Mouse (Mus musculus) lung, postnatal 36 days (tissue): ENCODE results near the gene Arhgap45.

Experiments used
- DNase-seq: peaks from one replicate; pipeline ENCODE4 v3.0.0; 2022; ENCODE audit warnings: mixed read lengths

The Arhgap45 gene

DNA sequence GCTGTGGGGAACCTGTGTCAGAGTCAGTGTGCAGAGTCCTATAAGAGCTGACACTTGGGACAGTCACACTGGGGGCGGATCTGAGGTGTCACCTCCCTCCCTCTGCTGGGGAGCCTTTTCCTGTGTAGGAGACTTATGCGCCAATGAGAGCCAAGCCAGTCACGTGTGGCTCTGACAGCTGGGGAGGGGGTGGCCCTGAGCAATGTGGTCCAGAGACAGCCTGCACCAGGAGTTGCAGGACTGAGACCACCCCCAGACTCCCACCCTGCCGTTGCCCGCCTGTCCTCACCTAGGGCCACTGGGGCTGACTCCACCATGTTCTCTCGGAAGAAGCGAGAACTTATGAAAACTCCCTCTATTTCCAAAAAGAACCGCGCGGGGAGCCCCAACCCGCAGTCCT, at the start of gene Arhgap45:
Gene Arhgap45 (plus strand): TSS at position 143 of the 400 bp plus-strand sequence.
- DNase-seq = peak; percentile 88

DNA sequence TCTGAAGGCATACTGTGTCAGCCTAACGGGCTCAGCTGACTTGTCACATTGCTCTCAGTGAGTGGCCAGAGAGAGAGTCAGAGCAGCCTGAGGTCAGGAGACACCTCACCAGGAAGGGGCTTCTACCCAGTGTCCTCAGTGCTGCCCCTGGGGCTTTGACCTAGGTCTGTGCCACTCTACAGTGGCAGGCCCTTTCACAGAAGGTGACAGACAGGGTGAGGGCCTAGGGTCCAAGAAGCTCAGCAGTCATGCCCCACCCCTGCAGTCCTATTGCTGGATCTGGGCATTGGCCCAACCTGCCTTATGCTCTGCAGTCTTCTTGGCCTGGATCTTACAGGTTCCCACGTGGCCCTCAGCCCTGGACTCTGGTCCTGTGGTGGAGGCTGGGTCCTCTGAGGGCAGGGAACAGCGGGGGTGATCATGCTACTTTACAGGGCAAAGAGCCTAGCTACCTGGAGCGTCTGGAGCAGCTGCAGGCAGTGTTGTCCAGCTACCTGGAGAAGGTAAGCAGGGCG, 49.5 kb upstream of the Arhgap45 start:
- no peak for DNase-seq

DNA sequence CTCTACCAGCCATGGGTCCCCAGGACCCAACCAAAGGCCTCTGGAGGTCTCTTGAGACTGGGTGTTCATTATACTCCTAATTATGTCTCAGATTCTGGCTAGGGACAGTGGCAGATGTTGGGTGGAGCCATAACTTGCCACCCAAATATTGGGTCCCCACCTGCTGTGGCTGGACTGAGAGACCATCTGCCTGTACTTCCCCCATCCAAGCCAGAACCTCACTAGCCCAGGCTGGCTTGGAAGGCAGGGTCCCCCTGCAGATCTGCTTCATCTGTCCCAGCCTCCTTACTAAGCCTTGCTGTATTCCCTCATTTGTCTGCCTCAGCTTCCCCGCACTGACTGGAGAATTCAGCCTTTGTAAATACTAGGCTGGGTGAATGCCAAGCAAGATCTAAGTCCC, 48.3 kb upstream of the Arhgap45 start:
- no peak for DNase-seq

DNA sequence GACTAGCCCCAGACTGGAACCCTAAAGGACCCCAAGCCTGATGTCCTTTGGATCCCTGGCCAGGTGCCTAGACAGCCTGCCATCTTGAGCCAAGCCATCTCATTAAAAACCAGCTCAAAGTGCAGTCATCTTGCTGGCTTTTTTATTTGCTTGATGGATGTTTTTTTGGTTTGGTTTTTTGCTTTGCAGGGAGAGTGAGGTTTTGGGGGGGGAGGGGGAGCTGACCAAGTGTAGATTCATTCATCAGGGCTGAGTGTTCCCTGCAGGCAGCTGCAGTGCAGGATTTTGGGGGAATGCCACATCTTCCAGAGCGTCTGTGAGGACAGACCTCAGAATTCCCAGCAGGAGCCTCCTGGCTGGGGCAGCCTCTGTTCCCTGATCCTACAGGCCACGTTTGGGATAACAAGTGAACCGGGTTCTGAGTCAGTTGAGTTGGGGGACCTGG, 47.3 kb upstream of the Arhgap45 start:
- DNase-seq = no peak

DNA sequence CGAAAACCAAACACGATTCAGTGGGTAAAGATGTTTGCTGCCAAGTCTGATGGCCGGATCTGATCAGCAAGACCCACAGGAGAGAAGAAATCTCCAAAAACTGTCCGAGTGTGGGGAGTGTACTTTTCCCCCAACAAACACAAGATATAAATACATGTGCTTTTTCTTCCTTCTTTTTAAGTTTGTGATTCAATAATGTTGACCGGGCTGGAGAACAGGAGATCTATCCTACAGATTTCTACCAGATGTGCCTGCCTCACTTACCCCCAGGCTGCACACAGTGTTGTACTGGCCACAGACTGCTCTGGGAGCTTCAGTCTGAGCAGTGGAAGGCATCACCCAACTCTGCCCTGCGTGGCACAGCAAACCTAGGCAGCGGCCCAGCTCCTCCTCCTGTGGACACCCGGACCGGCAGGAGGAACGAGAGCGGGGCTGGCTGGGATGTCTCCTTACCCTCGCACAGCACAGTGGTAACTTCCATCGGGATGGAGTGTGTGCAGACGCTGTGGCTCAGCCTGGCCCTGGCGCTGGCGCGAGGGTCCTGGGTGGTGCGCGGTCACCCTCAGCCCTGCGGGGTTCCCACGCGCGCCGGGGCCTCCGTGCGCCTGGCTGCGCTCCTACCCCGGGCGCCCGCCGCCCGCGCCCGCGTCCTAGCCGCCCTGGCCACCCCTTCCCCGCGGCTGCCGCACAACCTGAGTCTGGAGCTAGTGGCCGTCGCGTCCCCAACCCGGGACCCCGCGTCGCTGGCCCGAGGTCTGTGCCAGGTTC, 45.9 kb upstream of the Arhgap45 start, which contains the start of gene Grin3b:
Gene Grin3b (plus strand): TSS at position 301 of the 768 bp plus-strand sequence.
- no peak for DNase-seq

DNA sequence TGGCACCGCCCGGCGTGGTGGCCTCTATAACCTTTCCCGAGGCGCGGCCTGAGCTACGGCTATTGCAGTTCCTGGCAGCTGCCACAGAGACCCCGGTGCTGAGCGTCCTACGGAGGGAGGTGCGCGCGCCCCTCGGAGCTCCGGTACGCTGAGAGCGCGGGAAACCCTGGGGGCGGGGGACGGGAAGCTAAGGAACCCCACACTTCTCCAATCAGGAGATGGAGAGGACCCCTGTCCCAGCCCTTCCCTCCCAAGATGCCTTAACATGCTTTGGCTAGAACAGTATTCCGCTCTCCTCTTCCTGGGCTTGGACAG, 45.3 kb upstream of the Arhgap45 start:
- no peak for DNase-seq

DNA sequence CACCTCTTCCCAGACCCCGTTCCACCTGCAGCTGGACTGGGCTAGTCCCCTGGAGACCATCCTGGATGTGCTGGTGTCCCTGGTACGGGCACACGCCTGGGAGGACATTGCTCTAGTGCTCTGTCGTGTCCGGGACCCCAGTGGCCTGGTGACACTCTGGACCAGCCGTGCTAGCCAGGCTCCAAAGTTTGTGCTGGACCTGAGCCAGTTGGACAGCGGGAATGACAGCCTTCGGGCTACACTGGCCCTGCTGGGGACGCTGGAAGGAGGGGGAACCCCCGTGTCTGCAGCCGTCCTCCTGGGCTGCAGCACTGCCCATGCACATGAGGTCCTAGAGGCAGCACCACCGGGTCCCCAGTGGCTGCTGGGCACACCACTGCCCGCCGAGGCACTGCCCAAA, 43.6 kb upstream of the Arhgap45 start:
- DNase-seq = no peak

DNA sequence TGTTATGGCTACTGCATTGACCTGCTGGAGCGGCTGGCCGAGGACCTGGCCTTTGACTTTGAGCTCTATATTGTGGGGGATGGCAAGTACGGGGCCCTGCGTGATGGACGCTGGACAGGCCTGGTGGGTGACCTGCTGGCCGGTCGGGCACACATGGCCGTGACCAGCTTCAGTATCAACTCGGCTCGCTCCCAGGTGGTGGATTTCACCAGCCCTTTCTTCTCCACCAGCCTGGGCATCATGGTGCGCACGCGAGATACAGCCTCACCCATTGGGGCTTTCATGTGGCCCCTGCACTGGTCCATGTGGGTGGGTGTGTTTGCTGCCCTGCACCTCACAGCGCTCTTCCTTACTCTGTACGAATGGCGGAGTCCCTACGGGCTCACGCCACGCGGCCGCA, 42.4 kb upstream of the Arhgap45 start:
- no peak for DNase-seq

DNA sequence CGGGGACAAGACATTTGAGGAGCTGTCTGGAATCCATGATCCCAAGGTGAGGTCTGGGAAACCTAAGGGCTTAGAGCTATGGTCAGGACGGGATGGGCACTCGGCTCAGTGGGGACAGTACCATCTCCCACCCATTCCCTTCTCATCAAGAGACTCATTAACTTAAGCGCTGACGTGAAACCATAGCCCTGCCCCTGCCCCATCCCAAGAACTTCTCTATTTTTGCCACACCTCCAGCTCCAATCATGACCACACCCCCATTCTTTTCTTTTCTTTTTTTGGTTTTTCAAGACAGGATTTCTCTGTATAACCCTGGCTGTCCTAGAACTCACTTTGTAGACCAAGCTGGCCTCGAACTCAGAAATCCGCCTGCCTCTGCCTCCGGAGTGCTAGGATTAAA, 41.8 kb upstream of the Arhgap45 start:
- no peak for DNase-seq

DNA sequence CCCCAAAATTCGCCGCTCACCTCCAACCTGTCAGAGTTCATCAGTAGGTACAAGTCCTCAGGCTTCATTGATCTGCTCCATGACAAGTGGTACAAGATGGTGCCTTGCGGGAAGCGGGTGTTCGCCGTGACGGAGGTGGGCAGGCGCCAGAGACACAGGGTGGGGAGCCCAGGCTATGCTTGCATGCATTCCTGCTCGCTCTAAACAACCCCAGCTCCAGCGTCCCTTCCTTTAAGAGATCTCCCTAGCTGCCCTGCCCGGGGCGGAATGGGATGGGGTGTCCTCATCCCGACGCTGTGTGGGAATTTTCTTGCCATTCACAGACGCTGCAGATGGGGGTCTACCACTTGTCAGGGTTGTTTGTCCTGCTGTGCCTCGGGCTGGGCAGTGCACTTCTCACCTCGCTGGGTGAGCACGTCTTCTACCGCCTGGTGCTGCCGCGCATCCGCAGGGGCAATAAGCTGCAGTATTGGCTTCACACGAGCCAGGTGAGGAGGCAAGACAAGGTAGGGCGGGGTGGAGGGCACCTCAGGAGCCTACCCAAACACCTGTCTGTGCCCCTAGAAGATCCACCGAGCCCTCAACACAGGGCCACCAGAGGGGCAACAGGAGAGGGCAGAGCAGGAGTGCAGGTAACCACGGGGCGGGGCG, 40.3 kb upstream of the Arhgap45 start:
- no peak for DNase-seq

DNA sequence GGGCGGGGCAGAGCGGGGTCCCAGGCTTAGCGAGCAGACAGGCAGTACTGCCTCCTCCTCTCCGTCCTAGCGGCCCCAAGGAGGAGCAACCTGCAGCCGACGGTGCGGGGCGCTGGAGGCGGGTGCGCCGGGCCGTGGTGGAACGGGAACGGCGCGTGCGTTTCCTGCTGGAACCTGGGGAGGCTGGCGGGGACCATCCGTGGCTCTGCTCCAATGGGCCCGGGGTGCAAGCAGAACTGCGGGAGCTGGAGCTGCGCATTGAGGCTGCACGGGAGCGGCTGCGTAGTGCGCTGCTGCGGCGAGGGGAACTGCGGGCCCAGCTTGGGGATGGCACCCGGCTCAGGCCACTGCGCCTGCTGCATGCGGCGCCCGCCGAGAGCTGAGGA, 39.7 kb upstream of the Arhgap45 start:
- no peak for DNase-seq

DNA sequence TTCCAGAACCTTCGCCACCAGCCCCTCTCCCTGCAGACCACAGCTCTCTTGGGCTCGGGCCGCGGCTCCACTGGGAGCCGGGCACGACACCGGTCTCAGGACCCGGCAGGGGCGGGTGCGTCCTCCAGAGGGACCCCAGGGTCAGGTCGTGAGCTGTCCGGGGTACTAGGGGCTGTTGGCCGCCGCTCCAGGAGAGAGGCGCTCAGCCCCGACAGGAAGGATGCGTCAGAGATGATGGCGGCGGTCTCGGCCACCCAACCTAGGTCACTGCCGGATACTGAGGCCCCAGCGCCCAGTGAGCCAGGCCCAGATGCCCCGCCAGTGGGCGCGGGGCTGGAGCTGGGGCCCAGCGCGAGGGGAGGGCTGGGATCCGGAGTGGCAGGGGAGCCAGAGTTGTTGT, 39.1 kb upstream of the Arhgap45 start:
- no peak for DNase-seq

DNA sequence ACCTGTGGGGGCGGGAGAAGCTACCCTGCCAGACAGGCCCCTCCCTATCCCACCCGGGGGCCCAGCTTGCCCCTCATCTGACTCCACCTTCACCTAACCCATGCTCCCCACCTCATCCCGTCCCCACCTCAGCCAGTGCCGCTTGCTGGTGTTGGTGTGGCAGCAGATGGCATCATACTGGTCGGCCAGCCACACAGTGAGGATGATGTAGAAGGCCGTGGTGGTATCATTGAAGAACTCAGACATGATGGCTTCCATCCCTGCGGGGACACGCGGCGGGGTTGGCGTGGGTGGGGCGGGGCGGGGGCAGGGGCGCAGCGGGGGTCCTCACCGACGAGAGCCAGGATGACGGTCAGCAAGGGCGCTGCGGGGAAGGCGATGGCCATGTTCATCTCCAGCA, 38.4 kb upstream of the Arhgap45 start:
- no peak for DNase-seq

DNA sequence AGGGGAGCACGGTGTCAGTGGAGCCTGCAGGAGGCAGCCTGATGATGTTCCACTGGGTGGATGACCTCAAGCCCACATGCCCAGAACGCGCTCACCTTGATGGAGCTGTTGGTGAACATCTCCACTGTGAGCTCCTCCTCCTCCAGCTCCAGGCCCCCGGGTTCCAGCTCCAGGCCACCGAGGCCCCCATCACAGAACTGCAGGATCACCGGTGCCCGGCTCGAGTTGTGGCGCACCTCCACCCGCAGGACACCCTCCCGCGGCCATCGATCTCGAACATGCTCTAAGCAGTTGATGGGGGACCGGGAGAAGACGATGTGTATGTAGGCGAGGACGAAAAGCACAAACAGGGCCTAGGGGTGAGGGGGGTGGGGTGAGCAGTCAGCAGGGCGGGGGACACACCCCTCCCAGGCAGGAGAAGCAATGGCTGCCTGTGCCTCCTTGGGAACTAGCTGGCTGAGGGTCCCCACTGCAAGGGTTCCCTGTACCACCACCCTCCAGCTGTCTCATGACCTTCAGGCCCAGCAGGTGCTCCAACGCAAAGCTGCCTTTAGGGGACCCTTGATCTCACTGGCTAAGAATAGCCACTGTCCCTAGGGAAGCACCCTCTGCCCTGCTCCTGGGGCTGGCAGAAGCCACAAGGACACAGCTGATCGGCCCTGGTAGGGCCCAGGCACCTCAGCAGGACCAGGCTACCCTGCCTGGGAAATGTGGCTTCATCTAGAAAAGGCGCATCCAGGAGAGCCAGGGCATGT, 36.9 kb upstream of the Arhgap45 start:
- no peak for DNase-seq

DNA sequence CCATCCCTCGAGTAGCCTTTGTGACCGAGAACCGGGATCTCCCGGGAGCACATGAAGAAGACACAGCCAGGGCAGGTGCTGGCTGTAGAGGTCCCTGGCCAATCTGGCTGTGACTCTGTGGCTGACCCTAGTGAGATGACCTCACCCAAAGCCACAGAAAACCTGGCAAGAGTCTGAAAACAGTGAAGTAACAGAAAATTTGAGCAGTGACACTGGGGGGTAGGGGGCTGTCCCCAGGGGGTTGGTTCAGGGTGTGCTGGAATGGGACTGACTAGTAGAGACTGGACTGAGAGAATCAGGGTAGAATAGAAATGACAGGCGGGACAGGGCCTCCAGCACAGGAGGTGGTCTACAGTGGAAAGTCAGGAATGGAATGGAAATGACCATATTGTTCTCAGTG, 33.2 kb upstream of the Arhgap45 start:
- no peak for DNase-seq

DNA sequence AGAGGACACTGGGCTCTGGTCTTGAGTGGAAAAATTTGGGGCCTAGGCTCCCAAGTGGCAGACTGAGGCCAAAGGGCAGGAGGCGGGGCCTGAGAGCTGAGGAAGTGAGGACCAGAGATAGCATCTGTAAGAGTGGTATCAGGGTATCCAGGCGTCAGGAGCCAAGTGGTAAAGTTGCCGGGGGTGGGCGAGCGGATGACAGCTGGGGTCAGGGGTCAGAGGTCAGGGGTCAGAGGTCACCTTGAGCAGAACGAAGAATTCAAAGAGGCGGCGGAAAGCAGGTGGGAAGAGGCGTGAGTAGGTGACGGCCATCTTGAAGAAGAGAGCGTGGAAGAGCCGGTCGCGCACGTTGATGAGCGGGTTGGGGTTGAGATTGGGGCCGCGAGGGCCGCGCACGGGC, 32.8 kb upstream of the Arhgap45 start:
- peak; percentile 74 for DNase-seq

DNA sequence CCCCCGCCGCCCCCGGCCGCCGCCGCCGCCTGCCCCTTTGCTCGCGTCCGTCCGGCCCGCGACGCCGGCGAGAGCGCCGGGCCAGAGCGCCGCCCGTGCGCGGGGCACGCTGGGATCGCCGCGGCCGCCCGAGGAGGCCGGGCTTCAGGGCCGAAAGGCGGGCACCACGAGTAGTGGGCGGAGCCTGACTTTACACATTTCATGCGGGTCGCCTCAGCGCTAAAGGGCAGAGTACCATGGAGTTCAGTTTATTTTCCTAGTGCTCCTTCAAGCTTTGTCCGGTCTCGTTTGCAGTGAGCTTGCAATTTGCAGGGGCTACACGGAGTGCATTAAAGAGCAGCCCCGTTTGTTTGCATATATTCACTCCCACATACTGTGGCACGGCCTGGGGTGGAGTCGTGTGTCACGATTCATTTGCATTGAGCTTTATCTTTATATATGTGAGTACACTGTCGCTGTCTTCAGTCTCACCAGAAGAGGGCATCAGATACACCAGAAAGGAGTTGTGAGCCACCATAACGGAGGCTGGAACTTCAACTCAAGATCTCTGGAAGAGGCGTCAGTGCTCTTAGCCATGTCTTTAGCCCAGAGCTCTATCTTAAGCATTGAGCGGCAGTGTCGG, 32.1 kb upstream of the Arhgap45 start, which contains the start of gene Tmem259:
Gene Tmem259 (minus strand): TSS at position 136 of the 622 bp plus-strand sequence.
- DNase-seq = peak; percentile 91

DNA sequence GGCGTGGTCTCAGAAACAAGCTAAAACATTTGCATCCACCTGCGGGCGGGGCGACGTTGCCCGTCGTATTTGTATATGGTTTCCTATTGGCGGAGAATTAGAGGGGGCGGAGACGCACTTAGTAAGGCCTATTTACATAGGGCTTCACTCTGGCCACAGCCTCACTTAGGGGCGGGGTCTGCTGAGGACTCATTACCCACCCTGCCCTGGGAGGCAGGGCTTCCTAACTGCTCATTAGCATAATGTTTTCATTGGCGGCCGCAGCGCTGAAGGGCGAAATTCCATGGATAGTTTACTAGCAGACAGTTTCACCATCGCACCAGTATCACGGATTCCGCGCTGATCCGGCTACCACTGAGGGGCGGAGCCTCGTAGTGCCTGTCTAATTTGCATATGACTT, 31.6 kb upstream of the Arhgap45 start:
- peak; percentile 100 for DNase-seq

DNA sequence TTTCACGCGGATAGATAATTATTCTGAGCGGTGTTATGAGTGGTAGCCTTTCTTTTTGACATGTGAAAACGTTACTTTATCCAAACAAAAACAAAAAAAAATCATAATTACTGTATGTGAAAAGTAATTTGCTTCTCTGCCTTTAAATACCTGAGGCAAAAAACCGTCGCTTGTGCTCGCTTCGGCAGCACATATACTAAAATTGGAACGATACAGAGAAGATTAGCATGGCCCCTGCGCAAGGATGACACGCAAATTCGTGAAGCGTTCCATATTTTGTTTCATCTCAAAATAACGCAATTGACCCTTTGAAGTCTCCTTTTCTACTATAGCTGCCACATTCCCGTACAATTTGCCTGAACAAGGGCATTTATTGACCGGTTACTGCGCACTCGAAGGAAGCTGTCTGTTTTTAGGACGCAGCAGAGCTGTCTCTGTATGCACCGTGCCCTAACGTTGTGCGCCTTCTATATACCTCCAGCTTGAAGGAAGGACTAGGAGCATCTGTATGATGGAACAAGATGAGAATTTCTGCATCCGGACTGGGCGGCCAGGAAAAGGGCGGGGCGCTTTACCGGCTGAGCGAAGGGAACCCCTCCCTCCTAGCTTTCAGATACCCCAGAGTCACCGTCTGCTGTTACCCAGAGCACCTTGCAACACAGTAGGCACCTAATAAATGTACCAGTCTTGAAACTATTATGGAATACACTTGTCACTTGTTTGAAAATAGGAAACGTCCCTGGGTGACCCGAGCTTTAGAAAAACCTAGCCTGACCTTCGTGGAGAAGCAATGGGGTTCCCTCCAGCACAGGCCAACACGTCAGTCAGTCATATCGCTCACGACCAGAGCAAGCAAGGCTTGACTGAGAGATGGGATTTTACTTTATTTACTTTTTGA, 30.9 kb upstream of the Arhgap45 start:
- DNase-seq = peak; percentile 84

DNA sequence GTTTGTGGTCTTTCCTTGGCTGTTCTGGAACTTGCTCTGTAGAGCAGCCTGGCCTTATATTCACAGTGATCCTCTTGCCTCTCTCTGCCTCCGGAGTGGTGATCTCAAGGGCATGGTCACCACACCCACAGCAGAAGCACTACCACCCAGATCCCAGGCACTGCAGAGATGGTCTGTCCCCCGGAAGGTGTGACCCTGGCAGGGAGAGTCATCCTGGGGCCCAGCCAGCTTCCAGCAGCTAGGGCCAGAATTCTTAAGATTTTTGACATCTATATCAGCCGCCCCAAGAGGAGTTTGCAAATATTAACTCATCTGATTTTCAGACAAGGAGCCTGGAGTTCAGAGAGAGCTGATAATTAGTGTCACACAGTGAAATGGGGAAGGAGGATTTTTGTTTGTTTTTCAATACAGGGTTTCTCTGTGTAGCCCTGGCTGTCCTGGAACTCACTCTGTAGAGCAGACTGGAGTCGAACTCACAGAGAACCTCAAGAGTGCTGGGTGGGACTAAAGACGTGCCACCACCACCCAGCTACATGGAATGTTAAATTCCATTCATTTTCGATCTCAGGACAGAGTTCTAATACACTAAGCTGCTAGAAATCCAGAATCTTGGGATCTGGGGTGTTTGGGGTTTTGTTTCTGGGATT, 30.1 kb upstream of the Arhgap45 start:
- peak; percentile 74 for DNase-seq

DNA sequence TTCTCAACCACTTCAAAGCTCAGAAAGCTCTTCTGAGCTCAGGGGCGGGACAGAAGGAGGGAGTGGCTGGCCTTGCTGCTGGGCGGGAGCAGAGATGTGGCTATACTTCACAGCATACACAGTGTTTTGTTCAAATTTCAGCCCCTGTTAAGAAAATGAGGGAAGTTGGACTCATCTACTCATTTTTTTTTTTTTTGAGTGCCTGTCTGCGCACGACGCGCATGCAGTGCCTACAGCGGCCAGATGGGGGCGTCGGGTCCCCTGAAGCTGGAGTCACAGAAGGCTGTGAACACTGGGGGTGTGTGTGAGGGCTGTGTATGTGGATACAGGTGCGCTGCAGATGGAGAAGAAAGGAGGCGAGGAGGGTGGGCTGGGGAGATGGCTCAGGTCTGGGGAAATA, 29.5 kb upstream of the Arhgap45 start:
- peak; percentile 96 for DNase-seq
